Mouse (Mus musculus) layer of hippocampus, adult 8-10 months (tissue): Measurements from ENCODE around the gene Styxl1. TPM values are rescaled to one million over a fixed set of nuclear protein-coding genes. Genes with fewer than 3 reads are reported as not detected.

ENCODE experiments used
- DNase-seq, 2 experiments: peaks; one replicate each; pipeline ENCODE4 v3.0.0; 2022; ENCODE audit warnings: low spot score in 2 of 2
- total RNA-seq, 4 experiments: library from RNA; stranded (reverse); gene quantifications; 2 replicates each; pipeline ENCODE4 v1.2.4; 2022

The Styxl1 gene
- total RNA-seq, 4 experiments from 2014 or later: 0.73 to 0.85 TPM; not detected in 2

- no peak for DNase-seq
Measured at GRCm38 (mm10) chr5:135726641-135727346, 51.4 kb downstream of the Styxl1 start.

- DNase-seq: no peak
Measured at GRCm38 (mm10) chr5:135725991-135726390, 52.2 kb downstream of the Styxl1 start.

- peak in 1 of 2 experiments; percentile 37 for DNase-seq
Measured at GRCm38 (mm10) chr5:135725391-135725841, 52.8 kb downstream of the Styxl1 start.

- DNase-seq: no peak
Measured at GRCm38 (mm10) chr5:135724536-135725322, 53.5 kb downstream of the Styxl1 start.

GRCm38 (mm10) chr5:135723165-135723751, 54.9 kb downstream of the Styxl1 start:
- no peak for DNase-seq

GRCm38 (mm10) chr5:135722121-135722520, 56.1 kb downstream of the Styxl1 start:
- DNase-seq: peak in 1 of 2 experiments; percentile 58

- DNase-seq: no peak
Measured at GRCm38 (mm10) chr5:135721076-135721475, 57.1 kb downstream of the Styxl1 start.

- DNase-seq: no peak
Measured at GRCm38 (mm10) chr5:135720121-135720520, 58.1 kb downstream of the Styxl1 start.

GRCm38 (mm10) chr5:135719586-135720120, 58.5 kb downstream of the Styxl1 start:
- no peak for DNase-seq

GRCm38 (mm10) chr5:135715624-135716023, 62.6 kb downstream of the Styxl1 start:
- DNase-seq: no peak

- peak in 1 of 2 experiments; percentile 42 for DNase-seq
Measured at GRCm38 (mm10) chr5:135713441-135714218, 64.6 kb downstream of the Styxl1 start.

- peak; percentile 65 to 78 for DNase-seq
Measured at GRCm38 (mm10) chr5:135712803-135713202, 65.4 kb downstream of the Styxl1 start.

GRCm38 (mm10) chr5:135711582-135712355, 66.4 kb downstream of the Styxl1 start:
- DNase-seq: no peak

GRCm38 (mm10) chr5:135710599-135711214, 67.5 kb downstream of the Styxl1 start:
- DNase-seq: no peak

GRCm38 (mm10) chr5:135709716-135710115, 68.5 kb downstream of the Styxl1 start:
- DNase-seq: no peak

GRCm38 (mm10) chr5:135707855-135708254, 70.3 kb downstream of the Styxl1 start:
- no peak for DNase-seq

GRCm38 (mm10) chr5:135707039-135707438, 71.1 kb downstream of the Styxl1 start:
- DNase-seq: no peak

GRCm38 (mm10) chr5:135705383-135705782, 72.8 kb downstream of the Styxl1 start:
- no peak for DNase-seq

- DNase-seq: no peak
Measured at GRCm38 (mm10) chr5:135703431-135703830, 74.8 kb downstream of the Styxl1 start.
